Mouse (Mus musculus): ENCODE data around the gene Tanc1.

The Tanc1 gene

GRCm38 (mm10) chr2:59881831-59882741 is 270.2 kb downstream of the Tanc1 start, which contains the start of gene Wdsub1:
Wdsub1 (minus strand) TSS chr2:59882591.
- DNase-seq (ENCODE audit: low spot score in 2 of 2) = peak; percentile 80 to 82

DNA sequence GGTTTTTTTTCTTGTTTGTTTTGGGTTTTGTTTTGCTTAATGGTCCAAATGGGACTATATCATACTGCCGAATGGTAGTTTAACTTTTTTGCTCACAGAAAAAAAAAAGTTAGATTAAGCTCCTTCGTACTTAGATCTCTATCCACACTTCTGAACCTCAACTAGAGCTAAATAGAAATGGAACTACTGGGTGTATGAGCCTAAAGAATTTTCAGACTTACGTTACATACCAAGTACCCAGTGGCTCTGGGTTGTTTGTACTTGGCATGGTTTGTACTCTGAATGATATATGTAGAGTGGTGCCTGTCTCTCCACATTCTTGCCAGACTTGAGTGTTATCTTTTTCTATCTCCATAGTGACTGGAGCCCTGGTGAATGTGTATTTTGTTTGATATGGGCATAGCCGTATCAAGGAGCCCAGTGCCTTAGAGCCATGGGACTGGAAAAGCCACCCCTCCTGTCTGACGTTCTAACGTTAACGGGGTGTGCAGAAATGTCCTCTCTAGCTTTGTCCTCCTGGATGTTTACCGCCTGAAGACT is 271.0 kb downstream of the Tanc1 start:
- no peak for DNase-seq (ENCODE audit: low spot score in 2 of 2)

GRCm38 (mm10) chr2:59889699-59890098 is 277.9 kb downstream of the Tanc1 start:
- DNase-seq (ENCODE audit: low spot score in 2 of 2) = no peak

All from frontal cortex, postnatal 14 days (tissue).